Mouse (Mus musculus) heart, adult 9 months (tissue): Measurements from ENCODE around the gene Ppia.
"Not testable (repeated sequence)": the region's sequence is repeated elsewhere in the genome, so short reads cannot be mapped to it uniquely, and the experiment has no call there.

Experiments used
- DNase-seq, 2 experiments: peaks; one replicate each; pipeline ENCODE4 v3.0.0; 2022; ENCODE audit warnings: low spot score in 2 of 2

Gene Ppia

DNA sequence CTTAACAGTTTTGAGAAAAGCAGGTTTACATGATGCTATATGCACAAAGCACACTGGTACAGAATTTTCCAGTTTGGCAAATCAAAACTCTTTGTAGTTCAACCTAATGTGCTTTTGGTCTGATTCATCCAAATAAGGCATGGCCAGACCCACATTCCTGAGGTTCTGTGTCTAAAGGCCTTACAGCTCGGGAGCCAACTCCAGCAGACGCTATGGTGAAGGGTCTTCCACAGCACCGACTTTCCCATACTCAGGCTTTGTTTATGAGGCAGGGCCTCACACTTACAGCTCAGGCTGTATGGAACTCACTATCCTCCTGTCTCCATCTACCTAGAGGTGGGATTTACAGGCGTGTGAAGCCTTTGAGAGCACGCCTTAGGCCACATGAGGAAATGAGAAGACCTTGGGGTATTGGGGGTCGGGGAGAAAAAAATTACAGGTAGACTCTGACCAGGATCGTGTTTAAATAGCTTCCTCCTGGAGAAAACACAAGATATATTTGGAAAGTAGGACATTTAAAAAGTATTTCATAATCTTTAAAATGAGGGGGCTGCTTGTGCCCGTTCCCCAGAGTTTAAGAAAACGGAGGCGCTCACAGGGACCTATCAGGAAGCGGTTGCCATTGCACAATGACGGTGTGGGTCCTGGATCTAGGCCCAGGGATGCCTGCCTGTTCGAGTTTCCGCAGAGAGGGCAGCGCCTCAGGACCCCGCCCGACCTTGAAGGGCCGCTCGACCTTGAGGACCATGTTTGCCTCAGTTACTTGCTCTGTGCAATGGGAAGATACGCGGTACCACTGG is at the start of gene Ppia:
TSS of gene Ppia (plus strand) at position 693 of the 800 bp plus-strand sequence.
- no peak for DNase-seq

DNA sequence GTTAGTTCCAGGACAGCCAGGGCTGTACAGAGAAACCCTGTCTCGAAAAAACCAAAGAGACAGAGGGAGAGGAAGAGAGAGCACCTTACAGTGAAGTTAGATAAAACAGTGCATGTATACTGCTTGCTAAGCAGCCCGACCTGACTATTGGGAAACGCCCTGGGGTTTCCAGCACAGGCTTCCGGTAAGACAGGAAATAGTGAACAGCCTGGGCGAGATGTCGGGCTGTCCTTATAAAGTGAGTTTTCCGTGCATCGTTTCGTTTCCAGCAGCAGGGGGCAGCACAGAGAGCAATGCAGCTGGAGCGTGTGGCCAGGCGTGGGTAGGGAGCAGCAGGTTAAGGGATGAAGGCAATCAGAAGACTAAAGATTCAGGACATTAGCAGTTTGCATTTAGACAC is 49.4 kb upstream of the Ppia start:
- DNase-seq: peak; percentile 73 to 85

- no peak for DNase-seq
Observed at GRCm38 (mm10) chr11:6366434-6366833, 48.8 kb upstream of the Ppia start.

- no peak for DNase-seq
Observed at GRCm38 (mm10) chr11:6367156-6367555, 48.1 kb upstream of the Ppia start.

- not testable (repeated sequence) for DNase-seq
Observed at GRCm38 (mm10) chr11:6367986-6368385, 47.3 kb upstream of the Ppia start.

DNA sequence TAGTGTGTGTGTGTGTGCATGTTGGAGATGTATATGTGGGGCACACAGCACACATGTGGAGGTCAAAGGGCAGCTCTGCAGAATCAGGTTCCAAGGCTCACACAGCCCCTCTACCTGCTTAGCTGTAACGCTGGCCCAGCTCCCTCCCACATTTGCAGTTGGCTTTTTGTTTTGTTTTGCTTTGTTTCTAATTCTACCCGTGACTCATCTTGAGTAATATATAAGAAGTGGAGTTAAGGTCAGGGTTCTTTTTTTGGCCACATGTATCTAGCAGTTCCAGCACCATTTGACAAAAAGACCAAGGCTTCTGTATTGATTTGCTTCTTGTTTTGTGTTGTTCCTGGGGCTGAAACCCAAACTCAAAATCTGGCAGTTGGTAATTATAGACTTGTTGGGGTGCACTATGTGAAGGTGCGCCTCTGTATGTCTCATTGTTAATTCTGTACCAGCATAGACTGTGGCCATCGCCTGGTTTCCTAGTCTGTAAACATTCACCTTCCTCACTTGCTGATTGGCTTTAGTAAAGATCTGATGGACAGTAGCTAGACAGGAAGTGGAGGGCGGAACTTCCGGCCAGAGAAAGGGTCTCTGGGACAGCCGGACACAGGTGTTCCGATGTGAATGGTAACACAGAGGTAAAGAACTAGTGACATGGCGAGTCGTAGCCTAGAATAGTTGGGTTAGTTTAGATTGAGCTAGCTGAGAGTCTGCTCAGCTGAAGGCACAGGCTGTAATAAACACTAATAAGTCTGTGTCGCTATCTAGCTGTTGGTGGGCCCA is 43.7 kb upstream of the Ppia start:
- no peak for DNase-seq

DNA sequence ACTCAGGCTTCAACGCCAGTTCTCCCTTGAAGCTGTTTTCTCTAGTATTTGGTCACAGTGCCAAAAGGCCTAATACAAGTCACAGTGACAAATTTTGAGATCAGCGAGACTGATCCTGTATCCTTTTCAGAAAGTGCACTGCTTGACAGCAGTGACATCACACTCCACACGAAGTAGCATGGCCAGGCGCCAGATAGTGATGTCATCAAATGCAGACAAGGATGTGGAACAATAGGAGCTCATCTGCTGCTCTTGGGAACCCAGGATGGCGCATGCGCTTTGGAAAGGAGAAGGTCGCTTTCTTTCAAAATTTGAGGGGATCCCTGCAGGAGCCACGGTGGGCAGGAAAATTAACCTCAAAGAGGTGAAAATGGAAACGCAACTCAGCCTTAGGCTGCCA is 42.5 kb upstream of the Ppia start:
- no peak for DNase-seq

- no peak for DNase-seq
Observed at GRCm38 (mm10) chr11:6380916-6381315, 34.3 kb upstream of the Ppia start.

- no peak for DNase-seq
Observed at GRCm38 (mm10) chr11:6388126-6388725, 27.0 kb upstream of the Ppia start.

DNA sequence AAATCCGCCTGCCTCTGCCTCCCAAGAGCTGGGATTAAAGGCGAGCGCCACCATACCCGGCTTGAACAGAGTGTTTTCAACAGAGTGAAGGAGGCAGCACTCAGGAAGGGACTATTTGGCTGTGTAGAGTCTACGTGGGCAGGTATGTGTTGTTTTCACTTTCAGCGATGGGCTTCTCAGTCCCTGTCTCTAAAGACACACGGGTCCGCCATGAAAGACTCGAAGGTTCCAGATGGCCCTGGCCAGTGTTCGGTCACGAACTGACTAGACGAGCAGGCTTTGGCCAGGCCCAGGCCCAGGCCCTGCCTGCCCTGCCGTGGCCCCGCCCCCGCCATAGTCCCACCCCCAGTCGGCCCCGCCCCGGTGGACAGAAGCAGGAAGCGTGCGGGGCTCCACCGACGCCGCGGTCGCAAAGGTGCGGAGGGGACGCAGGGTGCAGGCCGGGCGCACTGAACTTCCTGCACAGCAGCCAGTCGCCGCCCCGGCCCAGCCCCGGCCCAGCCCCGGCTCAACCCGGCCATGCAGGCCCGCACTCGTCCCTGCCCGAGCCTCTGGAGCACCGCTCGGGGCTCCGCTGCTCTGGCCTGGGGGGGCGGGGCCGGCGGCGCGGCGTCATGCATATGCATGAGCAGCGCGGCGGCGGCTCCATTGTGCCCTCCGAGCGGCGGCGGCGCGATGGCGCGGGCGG is 26.4 kb upstream of the Ppia start, which contains the start of gene Zmiz2:
TSS of gene Zmiz2 (plus strand) at position 349 of the 688 bp plus-strand sequence.
- DNase-seq: peak; percentile 92 to 95

- no peak for DNase-seq
Observed at GRCm38 (mm10) chr11:6389483-6389921, 25.7 kb upstream of the Ppia start.

- no peak for DNase-seq
Observed at GRCm38 (mm10) chr11:6390376-6391053, 24.7 kb upstream of the Ppia start.

DNA sequence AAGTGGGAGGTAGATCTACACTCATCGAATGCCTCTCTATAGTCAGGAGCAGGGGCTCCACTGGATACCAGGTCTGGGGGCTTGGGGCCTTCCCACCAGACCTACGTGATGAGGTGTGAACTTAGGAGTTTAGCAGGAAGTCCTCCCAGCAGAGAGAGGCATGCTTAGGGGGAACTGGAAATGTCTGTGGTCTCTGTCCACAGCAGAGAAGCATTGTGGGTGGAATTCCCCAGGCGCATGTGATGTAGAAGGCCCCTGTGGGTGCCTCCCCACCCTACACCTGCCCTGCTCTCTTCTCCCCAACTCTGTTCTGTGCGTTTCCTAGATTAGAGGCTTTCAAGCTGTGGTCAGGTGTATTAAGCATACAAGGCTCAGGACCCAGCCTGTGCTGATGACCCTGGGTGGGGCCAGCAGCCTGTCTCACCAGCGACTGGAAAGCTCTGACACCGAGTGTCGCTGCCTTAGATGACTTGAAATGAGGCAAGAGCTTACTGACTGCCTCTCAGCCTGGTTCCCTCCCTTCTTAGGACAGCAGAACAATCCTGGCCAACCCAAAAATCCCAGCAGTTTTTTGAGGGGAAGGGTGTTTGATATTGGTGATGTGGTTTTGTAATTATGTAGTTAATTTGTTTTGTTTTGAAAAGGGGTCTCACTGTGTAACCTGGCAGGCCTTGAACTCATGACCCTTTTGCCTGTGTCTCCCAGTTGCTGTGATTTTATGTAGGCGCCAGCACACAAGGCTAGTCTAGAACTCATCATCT is 23.5 kb upstream of the Ppia start:
- DNase-seq: no peak

GRCm38 (mm10) chr11:6392857-6393256 is 22.4 kb upstream of the Ppia start:
- DNase-seq: no peak

GRCm38 (mm10) chr11:6393866-6394265 is 21.4 kb upstream of the Ppia start:
- DNase-seq: no peak

DNA sequence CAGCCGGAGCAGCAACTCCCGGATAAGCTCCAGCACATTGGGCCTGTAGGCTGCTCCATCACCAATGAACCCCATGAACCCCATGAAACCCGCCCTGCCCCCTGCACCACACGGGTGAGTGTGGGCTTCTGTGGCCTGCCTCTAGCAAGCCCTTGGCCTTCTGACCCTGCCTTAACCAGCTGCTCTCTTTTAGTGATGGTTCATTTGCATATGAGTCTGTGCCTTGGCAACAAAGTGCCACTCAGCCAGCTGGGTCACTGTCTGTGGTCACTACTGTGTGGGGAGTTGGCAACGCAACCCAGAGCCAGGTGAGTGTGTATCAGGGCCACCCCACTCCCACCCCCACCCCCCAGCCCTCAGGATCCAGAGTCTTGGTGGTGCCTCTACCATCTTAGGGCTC is 19.7 kb upstream of the Ppia start:
- no peak for DNase-seq

DNA sequence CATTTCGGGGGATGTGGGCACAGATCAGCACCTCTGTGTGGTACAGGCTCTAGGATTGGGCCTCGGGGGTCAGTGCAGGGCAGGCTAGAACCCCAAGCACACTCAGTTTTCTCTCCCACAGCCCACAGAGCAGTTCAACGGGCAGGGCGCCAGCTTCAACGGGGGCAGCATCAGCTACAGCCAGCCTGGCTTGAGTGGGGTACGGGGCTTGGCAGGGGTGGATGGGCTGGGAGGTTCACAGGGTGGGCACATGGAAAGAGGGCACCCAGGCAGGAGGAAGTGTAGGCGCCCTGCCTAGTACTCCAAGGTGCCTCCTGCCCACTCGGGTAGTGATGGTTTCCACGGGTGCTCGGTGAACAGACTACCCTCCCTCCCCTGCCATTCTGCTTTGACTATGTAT is 17.1 kb upstream of the Ppia start:
- DNase-seq: no peak

GRCm38 (mm10) chr11:6402515-6403510 is 12.4 kb upstream of the Ppia start:
- no peak for DNase-seq

DNA sequence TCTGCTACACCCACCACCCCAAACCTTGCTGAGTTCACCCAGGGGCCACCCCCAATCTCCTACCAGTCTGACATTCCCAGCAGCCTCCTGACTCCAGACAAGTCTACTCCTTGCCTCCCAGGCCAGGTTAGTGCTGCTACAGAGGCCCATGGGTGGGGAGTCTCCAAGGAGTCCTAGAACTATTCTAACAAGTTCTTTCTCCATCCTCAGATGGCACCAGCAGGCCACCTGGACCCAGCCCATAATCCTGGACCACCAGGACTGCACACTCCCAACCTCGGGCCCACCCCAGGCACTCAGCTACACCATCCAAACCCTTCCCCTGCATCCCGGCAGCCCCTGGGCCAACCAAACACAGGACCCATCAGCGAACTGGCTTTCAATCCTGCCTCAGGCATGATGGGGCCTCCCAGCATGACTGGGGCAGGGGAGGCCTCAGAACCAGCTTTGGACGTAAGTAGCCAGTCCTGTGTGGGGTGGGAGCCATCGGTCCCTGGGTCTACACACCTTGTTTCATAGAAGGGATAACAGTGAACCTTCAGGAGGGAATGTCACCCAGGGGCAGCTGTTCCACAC is 11.3 kb upstream of the Ppia start:
- DNase-seq: no peak
